Mouse (Mus musculus): Measurements from ENCODE around the gene Cep70.

Cep70 gene

GRCm38 (mm10) chr9:99320006-99320405 lies 76.8 kb downstream of the Cep70 start:
- no peak for DNase-seq (ENCODE audit: low spot score)

GRCm38 (mm10) chr9:99325208-99325929 lies 82.2 kb downstream of the Cep70 start:
- DNase-seq (ENCODE audit: low spot score): no peak

- DNase-seq (ENCODE audit: low spot score): no peak
Observed at GRCm38 (mm10) chr9:99325961-99326360, 82.8 kb downstream of the Cep70 start.

- DNase-seq (ENCODE audit: low spot score): no peak
Observed at GRCm38 (mm10) chr9:99326881-99327280, 83.7 kb downstream of the Cep70 start.

GRCm38 (mm10) chr9:99336538-99336937 lies 93.4 kb downstream of the Cep70 start:
- DNase-seq (ENCODE audit: low spot score): no peak

GRCm38 (mm10) chr9:99338293-99338692 lies 95.1 kb downstream of the Cep70 start:
- DNase-seq (ENCODE audit: low spot score): no peak

- no peak for DNase-seq (ENCODE audit: low spot score)
Observed at GRCm38 (mm10) chr9:99339182-99339581, 96.0 kb downstream of the Cep70 start.

GRCm38 (mm10) chr9:99340126-99340525 lies 97.0 kb downstream of the Cep70 start:
- DNase-seq (ENCODE audit: low spot score): no peak

- no peak for DNase-seq (ENCODE audit: low spot score)
Observed at GRCm38 (mm10) chr9:99341600-99341999, 98.4 kb downstream of the Cep70 start.

- DNase-seq (ENCODE audit: low spot score): no peak
Observed at GRCm38 (mm10) chr9:99345351-99345792, 102.2 kb downstream of the Cep70 start.
